Comparison of ENCODE assay signal across 8 mouse cellular contexts in genomic region chr4:129137392-129138321, GRCm38 (mm10). TPM values are rescaled to one million over a fixed set of nuclear protein-coding genes. Genes with fewer than 3 reads are reported as not detected.
DNase-seq lines count a peak whose midpoint lies in the region; ATAC-seq and TF ChIP-seq lines count a peak whose summit lies in the region.

No protein-coding gene starts in this region.

- H3K4me1 ChIP-seq in lung, embryonic 14.5 days (ENCODE audit: insufficient read depth), result 0 out of 2 replicates have a peak, but pooled peaks cover 4% of the 10 kb centered on the region
- H3K4me1 ChIP-seq in lung, adult 2 months (ENCODE audit: control insufficient read depth, insufficient read depth, low read length), result no peaks in the 10 kb centered on the region; the same call in 1 of the 2 replicates
- H3K4me1 ChIP-seq in forebrain, embryonic 11.5 days (replicated peaks; ENCODE audit: control insufficient read depth, insufficient read depth, low read length), result peaks cover 2% of the 10 kb centered on the region; the same call in 1 of the 2 replicates
- peaks cover 28% of the 10 kb centered on the region for H3K4me1 ChIP-seq in limb, embryonic 10.5 days
- H3K4me1 ChIP-seq in neural tube, embryonic 15.5 days, result peaks cover 60% of the 10 kb centered on the region

- no peak for ATAC-seq in lung, embryonic 14.5 days (ENCODE audit: insufficient read depth)
- ATAC-seq in forebrain, embryonic 11.5 days (replicated peaks; ENCODE audit: low FRiP score), result no peak
- no peak for ATAC-seq in neural tube, embryonic 15.5 days (ENCODE audit: low FRiP score)

- no peaks in the 10 kb centered on the region for H3K9me3 ChIP-seq in lung, embryonic 14.5 days (ENCODE audit: low read depth, low read length)
- H3K9me3 ChIP-seq in forebrain, embryonic 11.5 days (ENCODE audit: control insufficient read depth, low read length), result no peaks in the 10 kb centered on the region
- no peaks in the 10 kb centered on the region for H3K9me3 ChIP-seq in limb, embryonic 10.5 days (replicated peaks)
- H3K9me3 ChIP-seq in neural tube, embryonic 15.5 days (replicated peaks), result no peaks in the 10 kb centered on the region

- 48% methylated on average over 14 of the region's 14 CpGs for WGBS in lung, embryonic 14.5 days
- WGBS in lung, adult 2 months, result 61% methylated on average over 14 of the region's 14 CpGs
- WGBS in forebrain, embryonic 11.5 days, result 42% methylated on average over 14 of the region's 14 CpGs
- WGBS in limb, embryonic 10.5 days, result 41% methylated on average over 14 of the region's 14 CpGs
- WGBS in neural tube, embryonic 15.5 days, result 44% methylated on average over 14 of the region's 14 CpGs

- H3K36me3 ChIP-seq in lung, embryonic 14.5 days (ENCODE audit: insufficient read depth), result no peaks in the 10 kb centered on the region
- no peaks in the 10 kb centered on the region for H3K36me3 ChIP-seq in forebrain, embryonic 11.5 days (ENCODE audit: control insufficient read depth, insufficient read depth, low read length)
- no peaks in the 10 kb centered on the region for H3K36me3 ChIP-seq in limb, embryonic 10.5 days
- H3K36me3 ChIP-seq in neural tube, embryonic 15.5 days, result peaks cover 15% of the 10 kb centered on the region; the same call in 1 of the 2 replicates

- peaks cover 30% of the 10 kb centered on the region for H3K27me3 ChIP-seq in lung, embryonic 14.5 days (ENCODE audit: insufficient read depth, low read length)
- peaks cover 25% of the 10 kb centered on the region for H3K27me3 ChIP-seq in forebrain, embryonic 11.5 days (ENCODE audit: control insufficient read depth, insufficient read depth, low read length)
- H3K27me3 ChIP-seq in limb, embryonic 10.5 days (ENCODE audit: low read depth, poor library complexity, severe bottlenecking), result peaks cover 49% of the 10 kb centered on the region
- H3K27me3 ChIP-seq in neural tube, embryonic 15.5 days (replicated peaks), result no peaks in the 10 kb centered on the region

- TF ChIP-seq CTCF in lung, embryonic 14.5 days (IDR thresholded peaks at IDR 0.05; ENCODE audit: low read depth), result no peak
- no peak for TF ChIP-seq CTCF in lung, adult 2 months (IDR thresholded peaks at IDR 0.05; ENCODE audit: insufficient read depth, low read length)

- no peak overlapping the region for H3K27ac ChIP-seq in lung, embryonic 14.5 days (ENCODE audit: low read depth)
- no peak overlapping the region for H3K27ac ChIP-seq in forebrain, embryonic 11.5 days (ENCODE audit: low read depth, low read length)
- peak overlapping the region; percentile 82 for H3K27ac ChIP-seq in limb, embryonic 10.5 days
- H3K27ac ChIP-seq in neural tube, embryonic 15.5 days (replicated peaks), result peak overlapping the region; percentile 46; the same call in 1 of the 2 replicates

- DNase-seq in lung, embryonic 14.5 days, result no peak
- no peak for DNase-seq in lung, adult 2 months
- DNase-seq in forebrain, embryonic 11.5 days (ENCODE audit: low spot score), result no peak
- DNase-seq in limb, embryonic 10.5 days (ENCODE audit: low spot score), result no peak
- DNase-seq in urinary bladder, postnatal 36 days (ENCODE audit: low spot score in 2 of 2), result no peak
- no peak for DNase-seq in natural killer cell, adult 2 months (ENCODE audit: low spot score in 2 of 2)
- no peak for DNase-seq in MN1 (ENCODE audit: low spot score)

- H3K9ac ChIP-seq in lung, embryonic 14.5 days, result no peak overlapping the region; the same call in 1 of the 2 replicates
- no peak overlapping the region; the same call in 1 of the 2 replicates for H3K9ac ChIP-seq in forebrain, embryonic 11.5 days (ENCODE audit: low read length)
- H3K9ac ChIP-seq in neural tube, embryonic 15.5 days (replicated peaks), result peak overlapping the region; percentile 81

- TF ChIP-seq POLR2A in lung, adult 2 months (IDR thresholded peaks at IDR 0.05; ENCODE audit: borderline replicate concordance, extremely low read depth, low read depth, low read length), result no peak

- peak overlapping the region; percentile 90 for H3K4me2 ChIP-seq in lung, embryonic 14.5 days
- peak overlapping the region; percentile 90 for H3K4me2 ChIP-seq in forebrain, embryonic 11.5 days (ENCODE audit: low read depth, low read length, severe bottlenecking)
- H3K4me2 ChIP-seq in neural tube, embryonic 15.5 days, result peak overlapping the region; percentile 72

- peak overlapping the region; percentile 51 for H3K4me3 ChIP-seq in lung, embryonic 14.5 days (ENCODE audit: low read depth, low read length)
- no peak overlapping the region for H3K4me3 ChIP-seq in lung, adult 2 months (replicated peaks; ENCODE audit: extremely low read depth, low read depth, low read length)
- peak overlapping the region; percentile 68 for H3K4me3 ChIP-seq in forebrain, embryonic 11.5 days (ENCODE audit: low read depth, low read length)
- H3K4me3 ChIP-seq in limb, embryonic 10.5 days, result peak overlapping the region; percentile 68
- H3K4me3 ChIP-seq in neural tube, embryonic 15.5 days (replicated peaks), result peak overlapping the region; percentile 60

RNA-seq across cellular contexts. Expression of gene Fndc5, which starts 0.9 kb away (rescaled TPM):
- 2.1 and 2.2 TPM in 2 replicates for polyA plus RNA-seq in lung, embryonic 14.5 days (2014; fragmentation: Nextera tagmentation; extraction: Ambion mirVana)
- polyA plus RNA-seq in lung, adult 2 months (2012; rRNA removed), result 4.5 and 5.5 TPM in 2 replicates
- 0.63 and 1.4 TPM in 2 replicates for polyA plus RNA-seq in forebrain, embryonic 11.5 days (2014; fragmentation: Nextera tagmentation; extraction: Ambion mirVana)
- 2.0 and 2.6 TPM in 2 replicates for polyA plus RNA-seq in limb, embryonic 10.5 days (2016; fragmentation: Nextera tagmentation; extraction: Ambion mirVana)
- polyA plus RNA-seq in neural tube, embryonic 15.5 days (2015; fragmentation: Nextera tagmentation; extraction: Ambion mirVana), result 27.0 and 34.9 TPM in 2 replicates

RNA-seq across cellular contexts. Expression of gene Hpca, which starts 15.8 kb away (rescaled TPM):
- polyA plus RNA-seq in lung, embryonic 14.5 days (2014; fragmentation: Nextera tagmentation; extraction: Ambion mirVana), result 0.92 and 1.7 TPM in 2 replicates
- polyA plus RNA-seq in lung, adult 2 months (2012; rRNA removed), result 0.23 TPM in 1 of 2 replicates, not detected in the other
- polyA plus RNA-seq in forebrain, embryonic 11.5 days (2014; fragmentation: Nextera tagmentation; extraction: Ambion mirVana), result 0.87 and 1.2 TPM in 2 replicates
- 0.30 and 0.69 TPM in 2 replicates for polyA plus RNA-seq in limb, embryonic 10.5 days (2016; fragmentation: Nextera tagmentation; extraction: Ambion mirVana)
- 129 and 143 TPM in 2 replicates for polyA plus RNA-seq in neural tube, embryonic 15.5 days (2015; fragmentation: Nextera tagmentation; extraction: Ambion mirVana)

RNA-seq across cellular contexts. Expression of gene Tmem54, which starts 32.3 kb away (rescaled TPM):
- polyA plus RNA-seq in lung, embryonic 14.5 days (2014; fragmentation: Nextera tagmentation; extraction: Ambion mirVana), result 11.9 and 13.1 TPM in 2 replicates
- polyA plus RNA-seq in lung, adult 2 months (2012; rRNA removed), result 5.8 and 39.0 TPM in 2 replicates
- 1.5 and 2.0 TPM in 2 replicates for polyA plus RNA-seq in forebrain, embryonic 11.5 days (2014; fragmentation: Nextera tagmentation; extraction: Ambion mirVana)
- polyA plus RNA-seq in limb, embryonic 10.5 days (2016; fragmentation: Nextera tagmentation; extraction: Ambion mirVana), result 6.8 and 7.3 TPM in 2 replicates
- 3.3 TPM in 1 of 2 replicates, not detected in the other for polyA plus RNA-seq in neural tube, embryonic 15.5 days (2015; fragmentation: Nextera tagmentation; extraction: Ambion mirVana)

RNA-seq across cellular contexts. Expression of gene S100pbp, which starts 51.9 kb away (rescaled TPM):
- polyA plus RNA-seq in lung, embryonic 14.5 days (2014; fragmentation: Nextera tagmentation; extraction: Ambion mirVana), result 17.3 and 18.1 TPM in 2 replicates
- 8.5 and 10.5 TPM in 2 replicates for polyA plus RNA-seq in lung, adult 2 months (2012; rRNA removed)
- polyA plus RNA-seq in forebrain, embryonic 11.5 days (2014; fragmentation: Nextera tagmentation; extraction: Ambion mirVana), result 25.4 and 30.7 TPM in 2 replicates
- polyA plus RNA-seq in limb, embryonic 10.5 days (2016; fragmentation: Nextera tagmentation; extraction: Ambion mirVana), result 29.7 and 34.5 TPM in 2 replicates
- polyA plus RNA-seq in neural tube, embryonic 15.5 days (2015; fragmentation: Nextera tagmentation; extraction: Ambion mirVana), result 16.7 TPM in 2 replicates

RNA-seq across cellular contexts. Expression of gene Yars, which starts 51.9 kb away (rescaled TPM):
- polyA plus RNA-seq in lung, embryonic 14.5 days (2014; fragmentation: Nextera tagmentation; extraction: Ambion mirVana), result 84.4 and 92.2 TPM in 2 replicates
- polyA plus RNA-seq in lung, adult 2 months (2012; rRNA removed), result 9.0 and 15.4 TPM in 2 replicates
- 113 and 118 TPM in 2 replicates for polyA plus RNA-seq in forebrain, embryonic 11.5 days (2014; fragmentation: Nextera tagmentation; extraction: Ambion mirVana)
- 98.9 and 103 TPM in 2 replicates for polyA plus RNA-seq in limb, embryonic 10.5 days (2016; fragmentation: Nextera tagmentation; extraction: Ambion mirVana)
- polyA plus RNA-seq in neural tube, embryonic 15.5 days (2015; fragmentation: Nextera tagmentation; extraction: Ambion mirVana), result 109 and 111 TPM in 2 replicates

Comparison
In these comparisons a context has a peak if more than half of its experiments do, and no peak if none do; other contexts are left out.
1. H3K27ac ChIP-seq: peak in limb, embryonic 10.5 days (single experiment) and neural tube, embryonic 15.5 days (single experiment); none in lung, embryonic 14.5 days (single experiment) and forebrain, embryonic 11.5 days (single experiment).
2. RNA of gene Hpca, which starts 15.8 kb away (polyA plus RNA-seq): 129 to 143 TPM in neural tube, embryonic 15.5 days; 0.92 to 1.7 TPM in lung, embryonic 14.5 days, 0.87 to 1.2 TPM in forebrain, embryonic 11.5 days, 0.30 to 0.69 TPM in limb, embryonic 10.5 days and 0.23 TPM in lung, adult 2 months; every median in the first group is over 10 times any median in the second.
3. Peak in every context shown above with its lines, with median percentiles within 50 percentile points of each other: H3K4me2 ChIP-seq.